Mouse (Mus musculus): Measurements from ENCODE around the gene Vmn1r47.
"Not testable (repeated sequence)": the region's sequence is repeated elsewhere in the genome, so short reads cannot be mapped to it uniquely, and the experiment has no call there.

Gene Vmn1r47

DNA sequence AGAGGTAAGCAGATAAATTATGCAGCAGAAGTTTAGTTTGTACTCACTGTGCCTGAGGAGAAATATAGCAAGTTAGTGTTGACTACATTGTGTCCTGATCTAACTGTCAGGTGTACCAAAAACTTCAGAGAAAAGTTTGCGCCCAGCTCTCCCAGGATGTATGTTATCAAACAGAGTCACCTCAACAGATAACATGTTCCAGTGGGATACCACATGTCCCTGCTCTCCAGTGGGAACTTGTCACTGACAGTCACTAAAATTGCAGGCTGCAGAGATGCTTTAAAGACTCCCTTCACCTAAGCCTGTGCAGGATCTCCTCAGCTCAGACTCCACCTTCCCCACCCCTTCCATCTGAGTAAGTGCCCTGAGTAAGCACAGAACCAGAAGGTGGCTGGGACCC lies at the start of gene Vmn1r47:
Gene Vmn1r47 (plus strand): TSS at position 301 of the 400 bp plus-strand sequence.
- DNase-seq (ENCODE audit: low spot score in 2 of 2) = not testable (repeated sequence)

- DNase-seq (ENCODE audit: low spot score in 2 of 2) = no peak
Measured at GRCm38 (mm10) chr6:89966341-89966740, 49.6 kb upstream of the Vmn1r47 start.

GRCm38 (mm10) chr6:89969013-89969412 lies 46.9 kb upstream of the Vmn1r47 start, which contains the start of gene Vmn1r46:
TSS of gene Vmn1r46 (plus strand) at chr6:89969313.
- no peak for DNase-seq (ENCODE audit: low spot score in 2 of 2)

DNA sequence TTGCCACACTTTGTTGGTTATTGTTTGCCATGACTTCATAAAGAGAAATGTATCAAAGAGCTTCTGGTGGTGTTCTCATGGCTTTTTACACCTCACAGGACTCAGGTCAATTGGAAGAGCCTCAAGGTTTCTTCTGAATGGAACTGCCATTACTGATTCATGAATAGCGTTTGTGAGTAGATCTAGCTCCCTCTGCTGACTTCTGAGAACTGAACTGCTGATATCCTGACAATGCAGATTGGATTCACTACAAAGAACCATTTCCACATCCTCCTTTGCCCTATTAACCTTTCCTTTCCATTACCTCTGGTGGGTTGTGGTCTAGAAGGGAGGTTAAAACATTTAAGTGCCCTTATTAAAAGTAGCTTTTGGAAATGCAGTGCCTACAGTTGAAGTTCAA lies 30.0 kb upstream of the Vmn1r47 start:
- no peak for DNase-seq (ENCODE audit: low spot score in 2 of 2)

- not testable (repeated sequence) for DNase-seq (ENCODE audit: low spot score in 2 of 2)
Measured at GRCm38 (mm10) chr6:90036741-90037140, 20.8 kb downstream of the Vmn1r47 start, which contains the start of gene Vmn1r48. TSS of gene Vmn1r48 (minus strand) at chr6:90036841.

All from left cerebral cortex, adult 9 months (tissue).